Mouse (Mus musculus) retina, adult 2 months (tissue): Measurements from ENCODE around the gene Ect2.

ENCODE experiments used
- DNase-seq: peaks from one replicate; pipeline ENCODE4 v3.0.0-alpha.2; 2012; ENCODE audit warnings: low read depth, low spot score

Gene Ect2

DNA sequence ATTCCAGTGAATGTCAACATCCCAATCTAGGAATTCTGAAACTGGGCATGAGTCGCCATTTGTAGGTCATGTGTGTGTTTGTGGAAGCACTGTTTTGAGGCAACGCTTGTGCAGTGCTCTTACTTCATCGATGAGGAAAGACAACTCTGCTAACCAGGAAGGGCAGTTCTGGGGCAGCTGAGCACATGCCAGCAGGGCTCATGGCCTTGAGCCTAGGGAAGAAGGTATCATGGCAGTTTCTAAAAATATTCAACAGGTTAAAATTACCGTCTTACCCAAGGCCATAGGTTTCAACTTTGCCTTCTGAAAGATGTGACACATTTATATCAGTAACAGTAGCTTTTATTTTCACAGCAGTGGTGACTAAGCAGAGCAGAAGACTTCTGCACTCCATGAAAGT is 82.0 kb downstream of the Ect2 start:
- DNase-seq, result no peak

DNA sequence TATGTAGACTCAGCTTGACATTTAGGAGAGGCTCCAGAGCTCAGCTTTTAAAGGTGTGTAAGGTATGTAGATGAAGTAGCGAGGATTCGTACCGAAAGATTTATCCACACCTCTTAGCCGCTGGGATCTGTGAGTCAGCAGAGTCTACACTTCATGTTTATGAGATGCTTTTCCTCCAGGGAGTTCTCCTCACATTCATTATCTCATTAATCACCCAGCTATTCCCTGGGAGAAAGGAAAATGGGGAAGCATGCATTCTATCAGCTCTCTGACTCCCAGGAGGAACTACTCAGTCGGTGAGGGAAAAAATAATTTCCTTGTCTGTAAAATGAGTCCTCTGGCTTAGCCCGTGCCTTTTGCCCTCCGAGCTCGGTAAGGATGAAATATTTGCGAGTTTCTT is 83.3 kb downstream of the Ect2 start:
- DNase-seq, result no peak

DNA sequence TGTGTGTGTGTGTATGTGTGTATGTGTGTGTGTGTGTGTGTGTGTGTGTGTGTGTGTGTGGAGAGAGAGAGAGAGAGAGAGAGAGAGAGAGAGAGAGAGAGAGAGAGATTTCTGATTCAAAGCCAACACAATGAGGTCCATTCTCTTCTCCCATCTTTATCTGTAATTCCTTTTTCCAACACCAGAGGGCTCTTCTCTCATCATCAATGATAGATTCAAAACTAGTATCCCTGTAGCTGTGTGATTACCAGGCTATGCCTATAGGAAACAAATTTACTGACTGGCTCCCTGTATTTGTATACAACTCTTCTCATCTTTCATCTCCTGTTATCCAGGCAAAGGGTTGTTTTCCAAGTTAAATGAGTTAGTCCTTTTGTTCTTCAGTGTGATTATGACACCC is 86.5 kb downstream of the Ect2 start:
- DNase-seq, result no peak

- no peak for DNase-seq
Observed at GRCm38 (mm10) chr3:27064886-27065285, 88.8 kb downstream of the Ect2 start.

- no peak for DNase-seq
Observed at GRCm38 (mm10) chr3:27063399-27064260, 90.0 kb downstream of the Ect2 start.

GRCm38 (mm10) chr3:27060441-27060840 is 93.2 kb downstream of the Ect2 start:
- DNase-seq, result no peak

GRCm38 (mm10) chr3:27059529-27060322 is 94.0 kb downstream of the Ect2 start:
- no peak for DNase-seq

- DNase-seq, result no peak
Observed at GRCm38 (mm10) chr3:27055471-27055870, 98.2 kb downstream of the Ect2 start.

DNA sequence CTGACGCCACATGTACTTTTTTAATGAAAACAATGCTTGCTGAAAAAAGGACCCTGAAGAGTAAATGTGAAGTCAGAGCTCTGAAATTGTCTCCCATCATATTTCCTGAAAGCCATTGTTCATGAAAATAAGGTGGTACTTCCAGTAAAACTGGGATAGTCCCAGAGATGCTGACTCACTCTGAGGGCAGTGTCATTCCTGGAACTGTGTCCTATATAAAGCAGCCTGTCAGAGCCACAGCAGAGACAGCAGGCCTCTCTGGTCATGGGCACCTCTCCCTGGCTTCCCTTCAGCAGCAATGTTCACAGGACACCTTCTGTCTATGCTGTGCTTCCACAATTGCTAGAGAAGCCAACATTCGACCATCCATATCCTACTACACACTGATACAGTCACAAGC is 98.9 kb downstream of the Ect2 start:
- no peak for DNase-seq
